Mouse (Mus musculus) activated CD4-positive, CD25-positive, alpha-beta regulatory T cell, adult 4 months (primary cell): ENCODE measurements at regions not wholly inside any gene's neighbourhood (a gene's known extent, or its start where the extent isn't known, plus 50 kb on each side); places are given as distances from the start of the nearest gene placed in this dataset.

ENCODE experiments used
- ATAC-seq: one replicate; pipeline ENCODE4 v1.8.0; 2017

DNA sequence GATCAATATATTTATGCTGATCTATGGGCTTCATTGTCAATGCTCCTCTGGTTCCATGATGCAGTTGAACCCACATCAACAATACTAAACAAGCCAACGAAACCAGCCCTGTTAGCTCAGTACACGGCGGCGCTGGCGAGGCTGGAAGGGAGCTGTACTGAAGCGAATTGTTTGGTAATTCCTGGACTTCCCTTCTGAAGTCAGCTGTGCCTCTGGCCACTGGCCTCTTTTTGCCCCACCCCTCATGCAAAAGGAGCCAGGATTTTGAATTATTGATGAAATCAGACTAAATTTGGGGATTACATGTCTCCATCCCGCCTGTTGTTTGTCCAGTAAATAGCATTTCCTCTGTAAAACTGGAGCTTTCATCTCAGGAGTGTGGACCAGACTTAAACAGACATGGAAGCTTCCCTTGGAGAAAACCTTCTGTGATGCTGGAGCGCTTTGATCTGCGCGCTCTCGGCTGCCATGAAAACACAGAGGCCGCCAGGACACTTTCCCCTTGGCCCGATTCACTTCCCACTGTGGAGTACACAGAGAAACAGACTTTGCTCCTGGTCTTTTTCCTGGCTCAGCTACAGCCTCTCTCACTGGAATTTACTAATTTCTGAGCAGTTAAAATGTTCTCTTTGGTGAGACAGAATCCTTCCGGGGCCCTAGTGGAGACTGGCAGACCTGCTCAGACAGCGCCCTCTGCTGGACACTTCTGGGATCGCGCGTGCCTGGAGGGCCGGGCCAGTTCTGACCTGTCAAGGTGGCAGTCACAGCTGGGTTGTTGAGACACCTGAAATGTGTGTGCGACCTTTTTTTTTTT lies 412.9 kb upstream of the Gm6657 start:
- peak; percentile 52 for ATAC-seq

DNA sequence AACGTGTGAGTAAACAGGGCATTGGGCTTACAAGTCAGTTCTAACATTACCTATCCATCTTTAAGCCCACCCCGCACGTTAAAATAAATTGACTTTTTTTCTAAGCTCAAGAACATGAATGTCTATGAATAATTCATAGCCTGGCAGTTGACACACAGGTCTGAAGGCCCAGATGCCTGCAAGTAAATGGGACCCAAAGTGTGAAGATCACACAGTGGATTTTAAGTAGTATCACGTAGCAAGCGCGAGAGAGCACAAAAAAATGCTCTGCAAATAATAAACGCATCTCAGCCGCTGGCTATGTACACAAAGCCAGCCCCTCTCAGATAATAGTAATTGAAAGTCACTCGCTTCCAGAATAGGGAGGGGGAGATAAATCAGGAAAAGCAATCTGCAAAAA lies 410.1 kb upstream of the Gm6657 start:
- no peak for ATAC-seq

DNA sequence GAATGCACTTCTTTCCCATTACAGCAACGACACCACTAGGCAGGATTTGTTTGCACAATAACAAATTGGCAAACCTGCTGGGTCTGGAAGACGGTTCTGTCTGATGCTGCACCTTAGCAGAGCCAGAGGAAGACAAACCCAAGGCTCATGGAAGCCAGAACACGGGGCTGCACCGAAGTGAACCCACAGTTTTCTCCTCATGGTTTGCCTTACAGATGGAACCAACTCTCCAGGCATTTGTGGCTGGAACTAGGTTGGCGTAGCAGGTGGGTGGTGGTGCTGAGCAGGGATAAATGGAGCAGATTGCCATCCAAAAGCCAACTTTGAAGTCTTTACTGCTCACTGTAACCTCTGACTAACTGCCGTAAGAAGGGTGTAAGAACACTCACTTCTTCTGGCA lies 408.4 kb upstream of the Gm6657 start:
- ATAC-seq, result no peak

DNA sequence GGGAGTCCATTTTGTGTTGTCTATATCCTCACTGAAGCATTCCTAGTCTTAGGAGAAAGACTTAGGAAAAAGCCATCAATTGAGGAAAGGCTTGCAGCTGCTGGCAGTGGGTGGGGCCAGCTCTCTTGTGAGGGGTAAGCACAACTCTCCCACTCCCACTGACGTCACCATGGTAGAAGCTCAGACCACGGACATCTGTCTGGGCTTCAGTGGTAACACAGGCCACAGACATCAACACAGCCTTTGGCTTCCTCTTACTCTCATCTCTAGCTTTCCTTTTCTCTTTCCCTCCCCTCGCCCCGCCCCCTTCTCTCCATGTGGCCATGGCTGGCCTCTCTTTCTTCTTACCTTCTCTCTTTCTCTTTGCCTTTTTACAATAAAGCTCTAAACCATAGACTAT lies 407.4 kb upstream of the Gm6657 start:
- ATAC-seq, result no peak

DNA sequence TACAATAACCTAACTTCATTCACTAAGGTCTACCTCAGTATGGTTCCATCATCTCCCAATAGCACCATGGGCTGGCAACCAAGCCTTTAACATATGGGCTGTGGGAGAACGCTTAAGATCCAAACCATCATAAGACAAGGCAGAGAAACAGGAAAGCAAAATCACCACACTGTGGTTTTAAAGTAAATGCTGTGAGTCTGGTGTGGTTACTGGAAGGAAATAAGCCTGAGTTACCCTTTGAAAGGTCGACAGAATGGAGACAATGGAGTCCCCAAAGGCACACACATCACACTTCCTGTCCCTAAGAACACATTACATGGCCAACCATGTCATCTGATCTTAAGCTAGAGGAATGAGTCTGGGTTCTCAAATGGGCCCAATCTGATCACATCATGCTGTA lies 405.8 kb upstream of the Gm6657 start:
- ATAC-seq, result peak; percentile 54

DNA sequence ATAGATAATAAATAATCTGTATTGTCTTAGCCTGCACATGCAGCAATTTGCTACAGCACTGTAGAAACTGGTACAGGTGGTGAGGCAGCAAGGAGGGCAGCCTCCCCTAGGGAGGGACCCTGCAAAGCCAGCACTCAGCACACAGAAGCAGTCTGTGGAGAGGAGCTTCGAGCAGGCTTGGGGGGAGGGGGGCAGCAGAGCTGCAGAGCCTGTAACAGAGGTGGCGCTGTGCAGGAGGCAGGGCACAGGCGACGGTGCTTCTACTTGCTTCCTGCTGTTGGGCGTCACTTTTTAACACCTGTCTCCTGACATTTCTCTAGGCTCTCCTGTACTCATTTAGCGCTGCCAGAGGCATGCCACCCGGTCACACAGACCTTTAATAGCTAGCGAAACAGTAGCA lies 404.6 kb upstream of the Gm6657 start:
- no peak for ATAC-seq

DNA sequence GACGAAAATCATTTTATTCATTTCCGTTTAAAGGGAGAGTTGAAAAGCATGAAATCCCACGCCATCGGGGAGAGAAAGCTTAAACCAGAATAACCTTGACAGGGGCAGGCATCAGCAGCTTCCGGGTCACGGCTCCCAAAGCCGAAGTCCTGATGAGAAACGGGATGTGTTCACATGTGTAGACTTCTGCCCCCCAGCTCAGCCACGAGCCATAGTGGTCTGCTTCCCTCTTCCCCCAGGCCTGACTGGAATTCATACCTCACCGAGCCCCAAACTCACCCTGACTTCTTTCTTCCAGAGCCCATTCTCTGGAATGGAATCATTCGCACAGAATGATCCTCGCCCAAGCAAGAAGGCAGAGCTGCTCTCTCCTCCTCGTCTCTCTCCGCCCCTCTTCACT lies 404.2 kb upstream of the Gm6657 start:
- ATAC-seq, result no peak

DNA sequence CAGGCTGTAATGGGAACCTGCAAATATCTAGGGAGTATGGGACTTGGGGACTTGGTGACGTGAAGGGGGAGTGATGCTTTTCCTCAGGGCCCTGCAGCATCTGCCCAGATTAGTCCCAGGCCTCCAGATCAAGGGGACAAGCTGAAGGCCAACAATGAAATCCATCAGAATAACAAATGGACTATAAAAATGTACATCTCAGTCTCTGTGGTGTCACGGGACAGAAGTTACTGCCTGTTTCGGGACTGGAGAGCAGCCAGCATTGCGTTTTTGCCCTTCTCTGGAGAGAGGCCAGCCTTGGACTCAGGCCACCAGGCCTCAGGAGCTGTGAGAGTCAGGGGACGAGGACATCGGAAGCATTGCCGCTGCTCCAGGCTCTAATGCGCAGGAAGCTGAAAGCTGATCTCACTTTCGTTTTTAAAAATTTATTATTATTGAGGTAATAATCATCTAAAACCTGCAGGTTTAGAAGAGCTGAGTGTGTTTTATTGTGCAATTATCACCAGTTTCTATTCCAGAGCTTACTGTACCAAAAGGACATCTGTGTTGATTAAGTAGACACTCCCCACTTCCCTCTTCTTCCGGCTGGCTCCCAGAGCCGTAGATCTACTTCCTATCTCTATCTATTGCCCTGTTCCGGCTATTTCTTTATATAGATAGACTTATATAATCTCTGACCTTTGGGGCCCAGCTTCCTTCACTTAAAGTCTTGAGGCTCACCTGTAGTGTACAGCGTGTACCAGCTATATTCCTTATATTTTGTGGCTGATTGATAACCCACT lies 403.0 kb upstream of the Gm6657 start:
- no peak for ATAC-seq

DNA sequence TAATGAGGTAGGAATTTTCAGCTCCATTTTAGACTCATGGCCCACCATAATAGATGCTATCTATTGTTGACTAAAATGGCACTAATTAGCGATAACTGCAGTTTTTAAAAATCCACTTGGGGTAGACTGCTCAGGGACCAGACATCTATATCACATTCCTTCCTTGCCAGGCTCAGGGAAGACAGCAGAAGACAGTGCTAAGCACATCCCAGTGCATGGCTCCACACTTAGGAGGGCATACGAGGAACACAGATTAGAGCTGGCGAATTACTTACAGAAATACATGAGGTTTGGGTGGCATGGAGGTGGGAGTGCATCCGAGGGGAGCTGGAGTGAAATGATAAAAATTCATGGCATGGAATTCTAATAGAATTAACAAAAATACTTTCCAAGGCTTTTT lies 395.5 kb upstream of the Gm6657 start:
- no peak for ATAC-seq

DNA sequence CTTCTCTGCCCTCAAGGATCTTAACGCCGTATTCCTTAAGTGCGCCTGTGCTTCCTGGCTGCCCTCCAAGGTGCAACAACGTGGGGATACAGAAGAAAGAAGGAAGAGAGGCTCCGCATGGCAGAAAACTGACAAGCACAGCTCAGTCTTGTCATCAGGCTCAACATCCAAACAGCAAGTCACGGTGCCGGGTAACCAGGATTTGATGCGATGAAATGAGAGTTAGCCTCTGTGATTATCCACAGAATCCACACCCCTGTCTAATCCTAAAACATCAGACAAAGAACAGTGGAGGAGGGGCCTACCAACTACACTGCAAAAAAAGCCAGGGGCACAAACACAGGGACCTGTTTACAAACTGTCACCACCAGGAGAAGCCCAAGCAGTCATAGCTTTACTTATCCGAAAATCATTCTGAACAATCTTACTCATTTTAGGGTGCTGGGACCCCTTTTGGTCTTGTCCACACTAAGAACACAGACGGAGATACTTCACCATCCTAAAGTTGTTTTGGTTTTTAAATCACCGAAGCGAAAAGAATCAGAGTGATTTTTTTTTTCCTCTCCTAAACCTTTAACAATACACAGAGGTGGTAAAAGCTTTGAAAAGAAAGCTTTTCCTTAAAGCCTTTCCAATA lies 394.8 kb upstream of the Gm6657 start:
- ATAC-seq, result no peak

DNA sequence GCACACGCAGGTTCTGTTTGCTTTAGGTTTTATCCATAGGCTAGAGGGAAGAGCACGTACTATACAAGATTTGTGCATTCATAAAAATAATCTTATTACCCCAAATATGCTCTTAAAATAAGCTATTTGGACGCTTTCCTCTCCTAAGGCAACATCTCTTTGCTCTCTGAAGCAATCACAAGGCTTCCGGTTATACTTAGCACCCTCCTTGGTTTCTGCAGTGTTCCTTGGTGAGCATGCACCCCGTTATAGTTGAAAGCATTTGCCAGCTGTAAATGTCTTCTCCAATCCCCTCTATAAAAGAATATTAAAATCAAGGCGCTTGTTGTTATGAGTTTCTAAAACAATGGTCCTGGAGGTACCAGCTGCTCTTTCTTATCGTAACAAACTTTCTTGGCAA lies 386.4 kb upstream of the Gm6657 start:
- ATAC-seq, result no peak

DNA sequence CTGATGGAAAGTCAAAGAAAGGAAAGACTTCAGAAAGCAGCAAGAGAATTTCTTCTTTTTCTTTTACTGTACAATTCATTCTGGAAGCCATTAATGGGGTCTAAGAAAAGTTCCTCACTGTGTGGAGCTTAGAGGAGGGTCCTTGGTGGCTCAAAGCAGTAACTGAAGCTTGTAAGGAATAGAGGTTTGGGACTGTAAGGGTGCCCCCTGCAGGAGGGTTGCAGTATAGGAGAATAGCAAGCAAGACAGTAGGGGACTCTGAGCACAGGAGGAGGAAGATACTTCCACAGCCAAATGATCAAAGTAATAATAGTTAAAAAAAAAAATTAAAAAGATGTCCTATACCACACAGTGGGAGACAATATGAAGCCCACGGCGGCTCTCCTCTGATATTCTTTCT lies 382.8 kb upstream of the Gm6657 start:
- no peak for ATAC-seq

DNA sequence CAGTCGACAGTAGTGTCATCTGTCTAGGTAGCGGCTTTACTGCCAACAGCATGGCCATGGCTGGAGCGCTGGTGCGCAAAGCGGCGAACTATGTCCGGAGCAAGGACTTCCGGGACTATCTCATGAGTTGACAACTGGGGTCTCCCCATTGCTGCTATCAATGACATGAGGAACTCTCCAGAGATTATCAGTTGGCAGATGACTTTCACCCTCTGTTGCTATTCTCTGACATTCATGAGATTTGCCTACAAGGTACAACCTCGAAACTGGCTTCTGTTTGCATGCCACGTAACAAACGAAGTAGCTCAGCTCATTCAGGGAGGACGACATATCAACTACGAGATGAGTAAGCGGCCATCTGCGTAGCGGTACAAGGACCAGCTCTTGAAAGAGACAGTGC lies 374.6 kb upstream of the Gm6657 start:
- ATAC-seq, result no peak

DNA sequence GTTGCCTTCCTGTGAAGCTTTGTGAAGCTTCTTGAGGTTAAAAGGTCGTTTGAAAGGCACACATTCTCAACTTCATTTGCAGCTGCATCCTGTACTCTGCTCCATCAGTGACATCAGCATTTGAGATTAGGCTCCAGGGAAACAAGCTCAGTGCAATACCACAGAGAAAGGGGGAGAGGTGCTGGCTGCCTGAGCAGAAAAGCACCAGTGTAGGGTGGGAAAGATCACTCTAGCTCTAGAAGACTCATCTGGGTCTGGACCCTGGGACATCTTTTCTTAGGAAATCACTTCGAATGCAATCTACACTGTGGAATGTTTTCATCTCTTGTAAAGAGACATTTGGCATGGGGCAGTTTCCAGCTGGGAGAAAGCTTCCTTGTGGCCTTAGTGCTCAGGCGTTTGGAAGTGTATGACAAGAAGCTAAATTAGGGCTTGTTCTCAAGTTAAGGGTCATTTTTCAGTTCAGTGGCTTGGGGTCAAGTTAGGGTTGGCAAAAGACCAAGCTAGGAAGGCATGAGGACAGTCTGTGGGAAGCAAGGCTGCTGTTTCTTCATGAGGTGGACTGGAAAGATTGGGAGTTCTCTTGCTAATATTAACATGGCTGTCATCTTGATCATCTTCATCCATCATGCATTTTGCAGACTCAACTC lies 370.5 kb upstream of the Gm6657 start:
- no peak for ATAC-seq

DNA sequence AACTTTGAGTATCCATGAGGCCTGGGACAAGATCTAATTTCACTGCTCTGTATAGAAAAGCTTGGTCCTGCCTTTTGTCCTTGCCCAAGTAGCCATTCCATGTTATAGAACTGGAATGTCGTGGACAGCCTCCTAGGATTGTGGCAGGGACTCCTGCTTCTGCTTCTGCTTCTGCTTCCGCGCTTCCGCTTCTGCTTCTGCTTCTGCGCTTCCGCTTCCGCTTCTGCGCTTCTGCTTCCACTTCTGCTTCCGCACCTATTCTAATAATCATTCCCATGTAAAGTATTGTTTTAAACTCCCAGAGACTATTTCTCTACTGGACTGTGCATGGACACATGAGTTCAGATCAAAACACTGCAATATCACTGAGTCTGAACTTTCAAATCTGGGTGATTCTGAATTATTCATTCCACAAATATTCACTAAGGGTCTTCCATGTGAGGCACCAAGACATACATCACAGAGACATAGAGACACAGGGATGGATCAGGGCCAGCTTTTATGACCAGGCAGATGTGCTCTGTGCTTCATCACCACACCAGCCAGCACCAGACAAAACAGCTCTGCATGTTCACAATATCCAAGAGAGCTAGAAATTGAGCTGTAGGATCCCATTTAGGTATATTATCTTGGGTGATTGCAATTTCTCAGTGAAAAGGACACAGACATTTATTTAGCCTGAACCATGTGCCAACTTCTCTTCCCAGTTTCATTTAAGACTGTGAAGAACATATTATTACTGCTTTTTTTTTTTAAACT lies 360.5 kb upstream of the Gm6657 start:
- no peak for ATAC-seq

DNA sequence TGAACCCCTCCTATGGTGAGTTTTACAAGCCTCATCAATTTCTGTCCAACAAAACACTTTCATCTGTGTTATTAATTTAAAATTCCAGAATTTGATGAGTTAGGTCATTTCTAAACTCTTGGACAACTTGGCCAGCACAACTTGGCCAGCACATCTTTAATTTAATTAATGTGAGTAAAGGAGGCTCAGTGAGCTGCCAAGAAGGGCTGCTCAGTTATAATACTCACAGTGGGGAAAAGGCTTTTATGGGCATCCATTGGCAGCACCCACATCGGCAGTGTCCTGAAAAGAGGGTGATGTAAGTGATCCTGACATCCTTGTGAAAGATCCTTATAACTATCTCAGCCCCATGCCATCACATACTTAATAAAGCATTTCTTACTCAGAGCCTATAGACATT lies 359.2 kb upstream of the Gm6657 start:
- no peak for ATAC-seq

DNA sequence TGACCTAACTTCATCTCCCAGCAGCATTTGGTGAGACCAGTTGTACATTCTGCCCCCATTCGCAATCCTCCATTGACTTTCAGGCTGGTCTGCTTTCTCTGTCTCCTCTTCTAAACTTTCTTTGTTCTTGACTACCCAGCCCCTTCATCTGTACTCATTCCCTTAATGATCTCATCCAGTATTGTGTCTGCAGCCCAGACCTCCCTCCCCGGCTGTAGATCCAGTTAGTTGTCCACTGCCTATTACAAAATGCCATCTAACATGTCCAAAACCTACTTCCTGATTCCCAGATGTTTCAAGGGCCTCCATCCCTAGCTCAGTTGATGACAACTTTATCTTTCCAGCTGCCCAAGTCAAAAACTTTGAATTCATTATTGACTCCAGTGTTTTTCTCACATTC lies 357.8 kb upstream of the Gm6657 start:
- ATAC-seq, result no peak

DNA sequence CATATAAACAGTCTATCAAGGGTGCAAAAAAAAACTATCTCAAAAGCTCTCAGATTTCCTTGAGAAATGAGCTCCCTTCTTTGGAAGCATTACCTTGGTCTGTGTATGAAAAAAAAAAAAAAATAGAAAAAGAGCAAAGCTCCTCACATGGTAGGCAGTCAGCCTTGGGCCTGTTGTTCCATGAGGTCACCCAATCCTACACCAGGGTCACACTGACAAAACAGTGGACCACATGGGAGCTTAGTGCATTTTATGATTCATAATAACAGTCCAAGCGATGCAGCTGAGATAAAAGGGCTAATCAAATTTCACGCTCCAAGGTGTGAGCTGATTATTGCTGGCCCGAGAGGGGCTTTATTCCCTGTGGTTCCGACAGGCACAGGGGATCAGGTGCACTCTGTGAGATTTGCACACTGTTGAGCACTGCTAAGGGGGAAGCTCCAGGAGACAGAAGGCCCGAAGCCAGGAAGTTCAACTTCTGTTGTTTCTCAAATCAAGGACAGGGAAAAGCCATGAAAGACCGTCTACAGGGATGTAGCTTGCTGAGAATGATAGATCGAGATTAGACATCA lies 352.1 kb upstream of the Gm6657 start:
- no peak for ATAC-seq

DNA sequence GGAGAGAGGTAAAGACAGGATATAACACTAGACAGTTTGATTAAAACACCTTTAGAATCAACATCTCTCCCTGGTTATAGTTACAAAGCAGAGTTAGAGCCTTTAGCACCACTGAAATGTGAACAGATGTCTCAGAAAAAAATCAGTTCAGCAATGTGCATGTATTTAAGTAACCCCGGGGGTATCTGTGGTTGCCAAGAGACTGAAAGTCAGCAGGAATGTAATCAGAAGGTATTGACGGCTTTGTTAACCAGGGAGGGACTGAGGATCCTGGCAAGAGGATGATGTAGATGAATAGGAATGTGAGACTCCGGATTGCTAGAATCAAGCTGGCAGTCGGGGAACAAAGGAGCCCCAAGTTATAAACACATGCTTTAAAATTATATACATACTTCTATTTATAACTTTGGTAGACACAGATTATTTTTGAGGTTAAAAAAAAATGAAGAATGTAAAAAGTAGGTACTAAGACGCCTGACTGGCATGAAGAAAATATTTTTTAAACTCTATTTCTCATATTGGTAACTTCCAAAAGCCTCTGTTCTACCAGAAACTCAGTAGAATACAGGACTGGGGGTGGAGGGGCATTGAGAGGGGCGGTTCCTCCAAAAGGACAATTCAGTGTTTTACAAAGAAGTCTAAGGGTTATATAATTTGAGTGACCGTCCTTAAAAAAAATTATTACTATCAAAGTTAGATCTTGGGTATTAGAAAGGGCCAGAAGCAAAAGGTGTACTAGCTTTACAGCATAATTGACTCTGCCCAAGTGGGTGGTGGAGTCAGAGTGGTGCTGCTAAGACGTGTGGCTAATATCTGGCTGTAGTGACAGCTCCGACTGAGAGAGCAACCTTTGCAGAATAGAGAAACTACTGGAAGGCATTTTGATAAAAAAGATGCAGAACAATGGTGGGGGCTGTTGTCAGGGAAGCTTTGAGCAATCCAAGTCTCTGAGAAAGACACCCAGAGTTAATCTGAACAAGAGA lies 341.2 kb upstream of the Gm6657 start:
- ATAC-seq, result no peak

DNA sequence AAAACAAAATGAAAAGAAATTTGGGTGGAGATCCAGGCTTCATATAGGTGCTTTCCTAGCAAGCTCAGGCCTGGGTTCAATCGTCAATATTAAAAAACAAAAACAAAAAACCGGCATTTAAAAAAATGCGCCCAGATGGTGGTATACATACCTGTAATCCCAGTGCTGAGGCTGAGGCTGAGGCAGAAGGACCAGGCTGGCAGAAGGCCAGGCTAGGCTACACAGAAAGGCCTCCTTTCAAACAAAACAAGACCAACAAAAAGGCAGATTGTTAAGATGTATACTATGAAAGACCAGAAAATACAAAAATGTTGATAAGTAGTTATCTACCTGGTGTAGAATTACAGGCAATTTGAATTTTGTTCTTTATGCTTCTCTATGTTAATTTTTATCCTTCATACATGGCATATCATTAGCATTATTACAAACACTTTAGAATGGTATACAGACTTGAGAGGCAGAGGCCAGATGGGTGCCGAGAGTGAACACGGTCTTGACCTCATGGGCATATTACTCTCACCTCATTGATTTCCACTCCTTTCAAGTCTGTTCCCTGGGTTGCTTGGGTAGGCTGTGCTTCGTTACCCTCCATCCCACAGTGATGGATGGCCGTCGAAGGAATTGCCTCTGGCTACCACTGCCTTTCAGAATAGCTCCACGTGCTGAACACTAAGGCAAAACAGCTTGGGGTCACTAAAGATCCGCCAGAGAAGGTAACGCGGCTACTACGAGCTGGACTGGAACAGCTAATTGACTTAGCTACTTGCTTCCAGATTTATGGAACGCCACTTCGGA lies 339.6 kb upstream of the Gm6657 start:
- ATAC-seq, result no peak
